Mouse (Mus musculus): ENCODE measurements around the gene Snx22. TPM values are rescaled to one million over a fixed set of nuclear protein-coding genes. Genes with fewer than 3 reads are reported as not detected.

Snx22 gene
- total RNA-seq, 1 experiment from 2014 or later = 0.30 TPM

Other genes with a start within 250 kb of the Snx22 start
- gene Zfp609, start 242.2 kb downstream of the Snx22 start, total RNA-seq (2021) = 35.1 and 35.7 TPM in 2 replicates
- 9.4 and 9.8 TPM in 2 replicates for gene Pclaf, start 179.5 kb downstream of the Snx22 start, total RNA-seq (2021)
- gene Trip4, start 160.9 kb downstream of the Snx22 start, total RNA-seq (2021) = 37.2 and 47.8 TPM in 2 replicates
- gene Csnk1g1, start 160.8 kb downstream of the Snx22 start, total RNA-seq (2021) = 22.3 and 25.5 TPM in 2 replicates
- 297 and 304 TPM in 2 replicates for gene Ppib, start 9.5 kb downstream of the Snx22 start, total RNA-seq (2021)
- gene Snx1, start 56.9 kb upstream of the Snx22 start, total RNA-seq (2021) = 102 and 125 TPM in 2 replicates
- 75.1 and 83.5 TPM in 2 replicates for gene Ciao2a, start 56.9 kb upstream of the Snx22 start, total RNA-seq (2021)
- gene Dapk2, start 88.5 kb upstream of the Snx22 start, total RNA-seq (2021) = 5.9 and 10.4 TPM in 2 replicates

Measured in adrenal gland, postnatal 25 days (tissue).